Mouse (Mus musculus) heart, postnatal 0 days (tissue): ENCODE measurements around the gene Prss54.

Source experiments
- CTCF ChIP-seq: IDR thresholded peaks from 2 replicates; pipeline ENCODE4 v1.5.1; 2016; ENCODE audit warnings: antibody characterized with exemption, control low read depth, low read depth
- EP300 ChIP-seq: IDR thresholded peaks from 2 replicates; pipeline ENCODE4 v1.6.1; 2016; ENCODE audit warnings: antibody characterized with exemption, low read depth

DNA sequence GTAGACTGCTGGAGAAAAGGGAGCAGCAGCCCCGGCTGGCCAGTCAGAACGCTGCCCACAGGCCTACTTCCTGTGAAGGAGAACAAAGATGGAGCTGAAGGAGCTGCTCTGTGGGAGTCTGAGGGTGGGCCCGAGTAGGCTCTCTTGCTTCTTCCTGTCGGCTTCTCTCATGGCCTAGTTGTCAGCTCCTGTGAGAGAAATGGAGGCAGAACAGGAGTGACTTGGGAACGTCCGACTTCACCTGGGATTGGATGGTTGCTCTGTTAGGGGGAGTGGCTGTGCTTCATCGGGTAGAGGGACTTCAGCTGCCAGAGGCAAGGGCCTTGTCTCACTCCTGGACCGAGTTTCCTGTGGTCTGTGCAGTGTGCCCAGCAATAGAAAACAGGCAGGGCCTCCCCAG lies 28.2 kb downstream of the Prss54 start:
- TF ChIP-seq CTCF (no peak), EP300 (no peak)
